Mouse (Mus musculus) cerebellum, postnatal 36 days (tissue): ENCODE results near the gene Nubp2.

Source experiments
- DNase-seq, 2 experiments: peaks; one replicate each; pipeline ENCODE4 v3.0.0; 2021 to 2022; ENCODE audit warnings: mixed read lengths in 2 of 2

The Nubp2 gene

GRCm38 (mm10) chr17:24886134-24886931 is at the start of gene Nubp2, which contains the start of gene Spsb3:
TSS of gene Nubp2 (minus strand) at chr17:24886349.
TSS of gene Spsb3 (plus strand) at chr17:24886643.
- peak; percentile 98 to 99 for DNase-seq

GRCm38 (mm10) chr17:24935666-24936065 is 49.5 kb upstream of the Nubp2 start:
- no peak for DNase-seq

DNA sequence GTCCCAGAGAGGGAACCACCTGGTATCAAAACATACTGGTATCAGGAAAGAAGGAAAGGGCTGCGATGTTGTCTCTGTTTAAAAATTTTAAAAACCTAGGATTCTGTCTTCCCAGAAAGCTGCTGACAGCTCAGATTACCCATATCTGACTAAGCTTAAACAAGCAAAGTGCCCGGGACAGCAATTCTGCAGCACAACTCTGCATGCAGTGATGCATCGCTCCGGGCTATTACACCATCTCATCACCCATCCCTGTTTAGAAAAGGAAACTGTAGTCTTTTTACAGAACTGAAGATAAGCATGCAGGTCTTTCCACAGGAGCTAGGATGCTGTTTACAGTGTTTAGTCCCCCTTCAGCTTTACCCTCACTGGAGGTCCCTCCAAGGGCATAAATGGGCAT is 48.8 kb upstream of the Nubp2 start:
- no peak for DNase-seq

DNA sequence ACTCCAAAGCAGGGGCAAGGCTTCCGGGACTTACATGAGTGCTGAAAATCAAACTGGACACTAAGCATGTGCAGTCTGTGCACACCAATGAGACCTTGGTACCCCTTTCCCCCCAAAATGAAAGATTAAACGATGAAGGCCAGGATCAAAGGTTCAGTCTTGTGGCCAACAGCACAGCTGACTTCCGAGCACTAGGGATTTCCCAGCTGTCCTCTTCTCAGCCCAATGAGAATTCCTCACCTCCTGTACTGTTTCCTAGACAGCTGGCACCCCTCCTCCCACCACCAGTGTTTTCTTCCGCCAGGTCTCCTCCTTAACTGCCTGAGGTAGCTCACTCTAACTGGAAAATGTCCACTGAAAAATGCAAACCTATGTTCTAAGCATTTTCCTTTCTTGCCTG is 47.0 kb upstream of the Nubp2 start:
- no peak for DNase-seq

GRCm38 (mm10) chr17:24932431-24932830 is 46.3 kb upstream of the Nubp2 start:
- DNase-seq, result no peak

DNA sequence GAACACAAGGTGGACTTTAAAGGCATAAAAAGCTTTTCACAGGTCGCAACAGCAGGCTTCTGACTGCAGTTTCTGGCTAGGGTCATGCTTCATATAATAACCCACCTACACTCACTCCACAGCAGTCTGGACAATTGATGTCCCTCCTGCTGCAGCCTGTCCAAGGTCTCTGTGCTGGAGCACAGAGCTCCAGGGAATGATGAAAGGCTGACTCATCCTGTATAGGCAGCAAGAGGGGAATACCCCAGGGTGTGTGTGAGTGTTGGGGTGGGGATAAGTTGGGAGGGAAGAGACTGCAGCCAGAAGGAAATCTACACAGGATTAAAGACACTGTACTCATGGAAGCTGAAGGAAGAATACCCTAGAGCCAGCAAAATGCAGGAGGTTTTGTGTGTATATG is 43.4 kb upstream of the Nubp2 start:
- no peak for DNase-seq

GRCm38 (mm10) chr17:24923246-24923645 is 37.1 kb upstream of the Nubp2 start:
- no peak for DNase-seq

DNA sequence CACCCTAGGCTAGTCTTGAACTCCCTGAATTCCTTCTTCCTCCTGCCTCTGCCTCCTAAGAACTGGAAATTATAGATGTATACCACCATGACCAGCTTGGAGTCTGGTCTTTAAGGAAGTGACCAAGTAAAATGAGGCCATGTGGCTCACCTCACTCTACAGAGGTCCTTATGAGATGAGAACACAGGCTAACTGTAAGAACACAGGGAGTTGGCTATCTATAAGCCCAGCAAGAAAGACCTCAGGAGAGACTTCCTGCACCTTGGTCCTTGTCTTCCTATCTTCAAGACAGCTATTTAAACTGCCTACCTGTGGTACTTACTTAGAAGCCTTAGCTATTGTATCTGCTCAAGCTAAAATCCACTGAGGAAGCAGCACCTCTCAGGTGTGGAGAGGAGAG is 27.8 kb upstream of the Nubp2 start:
- DNase-seq, result no peak

DNA sequence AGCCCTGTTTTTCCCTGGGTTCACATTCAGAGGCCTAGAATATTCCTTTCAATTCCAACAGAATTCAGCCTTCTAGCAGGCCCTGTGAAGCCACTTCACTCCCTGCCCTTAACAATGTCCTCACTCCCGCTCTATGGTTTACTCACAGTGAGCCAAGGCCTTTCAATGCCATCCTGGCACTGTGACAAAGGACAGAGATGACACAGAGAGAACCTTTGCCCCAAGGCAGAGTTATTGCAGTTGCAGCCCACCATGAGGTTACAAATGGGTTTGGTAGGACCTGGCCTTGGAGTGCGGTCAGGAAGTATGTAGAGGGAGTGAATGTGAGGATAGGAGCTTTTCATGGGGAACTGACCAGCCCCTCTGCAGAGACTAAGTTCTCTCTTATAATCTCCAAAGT is 21.4 kb upstream of the Nubp2 start:
- DNase-seq, result no peak

DNA sequence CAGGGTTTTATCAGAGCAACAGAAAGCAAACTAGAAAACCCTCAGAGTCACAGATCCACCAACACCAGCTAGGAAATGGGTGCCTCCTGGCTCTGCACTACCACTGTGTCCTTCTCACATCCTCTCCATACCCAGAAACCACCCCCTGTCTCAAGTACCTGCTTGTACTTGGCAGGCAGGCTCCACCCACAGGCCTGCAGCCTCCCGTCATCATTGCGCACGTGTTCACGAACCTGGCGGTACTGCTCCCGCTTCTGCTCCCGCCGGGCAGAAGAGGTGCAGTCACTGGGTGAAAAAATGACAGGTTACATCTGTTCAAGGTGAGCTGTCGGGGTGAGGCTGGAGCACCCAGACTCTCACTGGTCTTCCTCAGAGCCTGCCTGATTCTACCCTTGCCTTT is 17.6 kb upstream of the Nubp2 start:
- no peak for DNase-seq

DNA sequence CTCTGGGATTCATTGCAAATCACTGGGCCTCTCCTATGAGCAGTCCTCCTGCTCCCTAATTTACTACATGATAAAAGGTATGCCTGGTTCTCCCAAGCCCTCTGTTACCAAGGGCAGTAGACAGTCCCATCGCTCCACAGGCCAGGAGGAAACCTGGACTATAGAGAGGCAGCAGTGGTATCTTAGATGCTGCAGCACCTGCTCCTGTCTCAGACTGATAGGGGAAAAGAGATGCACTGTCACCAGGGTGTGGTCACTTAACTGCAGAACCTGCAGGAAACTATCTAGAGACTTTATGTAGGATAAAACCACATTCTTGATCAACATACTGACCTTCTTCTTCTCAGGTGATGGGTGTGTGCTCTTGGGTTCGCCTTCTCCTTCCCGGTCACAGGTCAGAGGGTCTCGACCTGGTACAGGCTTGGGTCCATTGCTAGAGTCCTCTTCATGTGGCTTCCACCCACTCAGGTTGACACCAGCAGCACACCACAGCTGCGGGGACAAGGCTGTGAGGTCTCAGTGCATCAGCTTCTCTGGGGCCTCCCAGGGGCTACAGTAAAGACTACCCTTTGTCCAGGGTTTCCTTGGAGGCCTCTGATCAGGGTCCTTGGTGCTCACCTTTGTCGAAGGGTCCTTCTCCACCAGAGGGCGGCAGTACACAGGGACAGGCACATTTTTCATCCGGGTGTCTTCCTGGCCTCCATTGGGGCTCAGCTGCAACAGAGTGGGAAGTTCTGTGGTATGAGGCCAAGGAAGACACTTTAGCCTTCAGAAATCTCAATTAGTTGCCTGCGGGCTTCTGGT is 16.7 kb upstream of the Nubp2 start:
- no peak for DNase-seq

GRCm38 (mm10) chr17:24902124-24902523 is 16.0 kb upstream of the Nubp2 start:
- no peak for DNase-seq

DNA sequence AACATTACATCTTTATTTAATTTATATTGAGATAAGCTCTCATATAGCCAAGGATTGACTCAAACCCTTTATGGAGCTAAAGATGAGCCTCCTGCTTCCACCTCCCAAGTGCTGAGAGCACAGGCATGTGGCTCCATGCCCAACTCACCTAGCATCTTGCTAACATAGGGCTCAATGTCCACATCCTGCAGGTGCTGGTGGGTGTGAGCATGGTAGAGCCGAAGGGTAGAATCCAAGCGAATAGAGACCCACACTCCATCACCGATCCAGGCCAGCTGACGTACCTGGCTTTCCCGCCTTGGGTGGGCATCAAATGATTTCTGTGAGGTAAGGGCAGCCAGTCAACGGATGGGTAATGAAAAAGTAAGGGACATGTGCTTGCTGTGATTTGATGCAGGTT is 13.9 kb upstream of the Nubp2 start:
- DNase-seq, result no peak

- DNase-seq, result no peak
Measured at GRCm38 (mm10) chr17:24899153-24899552, 13.0 kb upstream of the Nubp2 start.

DNA sequence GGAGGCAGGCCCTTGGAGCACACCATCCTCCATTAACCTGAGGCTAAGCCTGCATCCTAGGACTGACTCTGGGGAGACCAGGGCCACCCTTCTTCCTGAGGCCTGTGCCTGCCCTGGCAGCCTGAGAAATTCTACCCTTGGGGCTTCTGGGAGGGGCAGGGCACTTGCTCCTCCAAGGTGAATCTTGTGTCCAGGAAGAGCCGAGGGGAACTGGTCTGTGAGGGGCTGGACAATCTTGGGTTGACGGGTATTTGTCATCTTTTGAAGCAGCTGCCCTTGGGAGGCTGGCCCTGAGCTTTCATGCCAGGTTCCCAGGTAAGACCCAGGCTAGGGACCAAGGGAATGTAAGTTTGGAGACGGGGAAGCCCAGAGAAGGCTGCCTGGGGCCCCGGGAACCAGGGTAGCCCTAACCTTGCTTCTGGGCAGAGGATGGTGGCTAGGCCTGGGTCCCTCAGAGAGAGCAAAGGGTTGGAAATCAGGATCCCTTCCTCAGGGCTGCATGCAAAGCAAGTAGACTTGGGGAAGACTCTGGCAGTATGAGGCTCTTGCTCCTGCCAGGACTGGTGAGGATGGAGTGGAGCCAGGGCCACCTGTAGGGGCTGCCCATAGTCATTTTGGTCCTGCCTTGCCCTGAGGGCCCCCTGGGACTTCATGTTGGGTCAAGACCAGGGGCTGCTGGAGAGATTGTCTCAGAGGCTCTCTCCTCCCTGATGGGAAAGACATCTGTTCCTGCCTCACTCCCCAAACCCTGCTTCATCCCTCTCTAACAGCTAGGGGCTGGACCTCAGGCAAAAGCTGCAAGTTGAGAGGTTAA is 12.1 kb upstream of the Nubp2 start:
- DNase-seq, result no peak

DNA sequence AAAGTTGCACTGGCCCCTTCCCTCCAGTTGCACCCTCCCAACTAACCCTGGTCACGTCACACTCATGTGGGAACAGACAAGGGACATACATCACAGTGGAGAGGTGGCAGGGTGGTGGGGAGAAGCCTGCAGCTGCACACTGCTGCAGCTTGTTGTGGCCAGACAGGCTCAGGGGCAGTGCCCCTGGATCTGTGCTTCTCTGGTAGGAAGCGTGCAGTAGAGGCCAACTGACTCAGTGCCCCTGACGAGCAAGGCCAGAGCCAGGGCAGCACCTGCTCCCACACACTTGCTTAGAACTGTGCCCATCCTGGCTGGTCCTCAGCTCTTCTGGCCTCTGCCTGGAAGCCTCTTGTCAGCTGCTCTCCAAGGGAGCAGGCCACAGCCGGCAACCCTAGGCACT is 11.5 kb upstream of the Nubp2 start:
- no peak for DNase-seq

DNA sequence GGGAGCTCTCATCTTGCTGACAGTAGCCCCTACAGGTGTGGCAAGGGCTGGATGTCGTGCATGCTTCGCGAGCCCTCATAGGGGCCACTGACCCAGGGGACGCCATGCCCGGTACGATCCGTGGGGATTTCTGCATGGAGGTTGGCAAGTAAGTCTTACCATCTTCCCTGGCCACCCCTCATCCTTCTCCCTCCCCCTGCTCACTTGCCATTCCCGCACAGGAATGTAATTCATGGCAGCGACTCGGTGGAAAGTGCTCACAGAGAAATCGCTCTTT is 10.8 kb upstream of the Nubp2 start:
- no peak for DNase-seq

- DNase-seq, result peak; percentile 76 to 82
Measured at GRCm38 (mm10) chr17:24896241-24896992, 10.3 kb upstream of the Nubp2 start, which contains the start of gene Nme3. TSS of gene Nme3 (plus strand) at chr17:24896500.

DNA sequence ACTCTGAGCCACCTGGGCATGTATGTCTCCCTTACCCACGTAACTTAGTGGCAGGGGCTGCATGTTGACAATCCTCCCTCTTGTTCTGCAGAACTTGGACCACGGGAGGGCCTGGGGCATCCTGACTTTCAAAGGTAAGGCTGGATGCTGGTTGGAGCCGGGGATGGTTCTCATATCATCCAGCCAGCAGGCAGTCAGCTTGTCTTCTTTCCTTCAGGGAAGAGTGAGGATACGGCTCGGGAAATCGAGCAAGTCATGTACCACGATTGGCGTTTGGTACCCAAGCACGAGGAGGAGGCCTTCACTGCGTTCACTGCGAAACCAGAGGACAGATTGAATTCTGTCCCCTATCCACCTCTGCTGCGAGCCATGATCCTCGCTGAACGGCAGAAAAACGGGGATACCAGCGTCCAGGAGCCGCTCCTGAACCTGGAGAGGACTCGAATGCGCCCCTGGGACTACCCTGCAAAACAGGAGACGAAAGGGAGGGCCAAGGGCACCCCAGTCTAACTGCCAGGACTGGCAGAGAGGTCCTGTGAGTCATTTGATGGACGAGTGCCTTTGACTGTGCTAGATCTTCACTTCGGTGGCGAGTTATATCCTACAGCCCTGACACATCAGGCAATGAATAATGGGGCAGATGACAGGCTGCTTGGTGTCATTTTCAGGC is 9.6 kb upstream of the Nubp2 start:
- no peak for DNase-seq

DNA sequence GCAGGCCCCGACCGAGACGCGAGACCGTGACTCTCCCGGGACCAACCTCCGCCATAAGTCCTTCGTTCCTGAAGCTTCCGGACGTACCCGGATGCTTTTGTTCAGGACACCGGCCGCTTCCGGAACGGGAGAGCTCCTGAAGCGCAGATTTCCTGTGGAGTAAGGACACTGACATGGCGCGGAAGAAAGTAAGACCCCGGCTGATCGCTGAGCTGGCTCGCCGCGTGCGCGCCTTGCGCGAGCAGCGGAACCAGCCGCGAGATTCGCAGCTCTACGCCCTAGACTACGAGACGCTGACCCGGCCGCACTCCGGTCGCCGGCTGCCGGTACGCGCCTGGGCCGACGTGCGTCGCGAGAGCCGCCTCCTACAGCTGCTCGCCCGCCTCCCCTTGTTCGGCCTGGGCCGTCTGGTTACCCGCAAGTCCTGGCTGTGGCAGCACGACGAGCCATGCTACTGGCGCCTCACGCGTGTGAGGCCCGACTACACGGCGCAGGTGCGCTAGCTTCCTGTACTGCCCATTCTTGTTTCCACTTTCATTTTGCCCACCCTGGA is 8.9 kb upstream of the Nubp2 start, which contains the start of the genes Eme2 and Mrps34:
TSS of gene Eme2 (minus strand) at position 93 of the 553 bp plus-strand sequence.
TSS of gene Mrps34 (plus strand) at position 122 of the 553 bp plus-strand sequence.
- peak; percentile 85 to 86 for DNase-seq
